Mouse (Mus musculus): ENCODE data around the gene Ltbr. TPM values are rescaled to one million over a fixed set of nuclear protein-coding genes. Genes with fewer than 3 reads are reported as not detected.

Gene Ltbr
- polyA plus RNA-seq, 1 experiment = 23.2 TPM

DNA sequence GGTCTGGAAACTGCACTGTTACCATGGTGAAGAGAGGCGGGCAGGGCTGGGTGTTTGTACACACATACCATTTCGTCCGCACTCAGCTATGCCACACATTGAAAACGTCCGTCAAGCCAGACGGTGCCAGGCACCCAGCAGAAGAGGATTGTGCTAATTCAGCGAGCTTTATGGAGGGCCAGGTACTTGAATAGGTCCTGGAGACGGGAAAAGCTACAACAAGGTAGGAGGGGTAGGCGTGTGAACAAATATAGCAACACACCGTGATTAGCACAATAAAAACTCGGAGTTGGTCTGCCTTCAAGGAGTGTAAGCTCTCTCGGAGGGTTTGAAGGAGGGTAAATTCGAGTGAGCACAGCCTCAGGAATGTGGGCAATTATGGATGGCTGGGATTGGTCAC lies 9.1 kb upstream of the Ltbr start:
- TF ChIP-seq POLR2A (IDR thresholded peaks at IDR 0.05; ENCODE audit: borderline replicate concordance, control insufficient read depth, low read depth, low read length) (no peak), CTCF (IDR thresholded peaks at IDR 0.05; ENCODE audit: control insufficient read depth, insufficient read depth, low read length) (no peak)
- 80% methylated on average over 13 of the region's 13 CpGs for WGBS
- Histone ChIP-seq H3K27ac (ENCODE audit: control insufficient read depth, insufficient read depth, low read depth, low read length, poor library complexity) (no peak overlapping the region), H3K4me1 (ENCODE audit: control insufficient read depth, insufficient read depth, low read length) (no peaks in the 10 kb centered on the region), H3K4me3 (replicated peaks; ENCODE audit: control insufficient read depth, low read depth, low read length) (no peak overlapping the region)

- 63% methylated on average over 26 of the region's 26 CpGs for WGBS
- no peak overlapping the region for H3K4me3 ChIP-seq (replicated peaks; ENCODE audit: control insufficient read depth, low read depth, low read length)
- H3K27ac ChIP-seq (ENCODE audit: control insufficient read depth, insufficient read depth, low read depth, low read length, poor library complexity) = no peak overlapping the region
- no peaks in the 10 kb centered on the region for H3K4me1 ChIP-seq (ENCODE audit: control insufficient read depth, insufficient read depth, low read length)
- TF ChIP-seq CTCF (IDR thresholded peaks at IDR 0.05; ENCODE audit: control insufficient read depth, insufficient read depth, low read length) = no peak
- no peak for TF ChIP-seq POLR2A (IDR thresholded peaks at IDR 0.05; ENCODE audit: borderline replicate concordance, control insufficient read depth, low read depth, low read length)
Observed at GRCm38 (mm10) chr6:125321114-125321855, 7.6 kb upstream of the Ltbr start.

GRCm38 (mm10) chr6:125320323-125320722 lies 6.6 kb upstream of the Ltbr start, which contains the start of gene Scnn1a:
Gene Scnn1a (plus strand): TSS chr6:125320659.
- TF ChIP-seq POLR2A (IDR thresholded peaks at IDR 0.05; ENCODE audit: borderline replicate concordance, control insufficient read depth, low read depth, low read length) (no peak), CTCF (IDR thresholded peaks at IDR 0.05; ENCODE audit: control insufficient read depth, insufficient read depth, low read length) (no peak)
- Histone ChIP-seq H3K4me3 (replicated peaks; ENCODE audit: control insufficient read depth, low read depth, low read length) (no peak within 1 kb of the TSS), H3K4me1 (ENCODE audit: control insufficient read depth, insufficient read depth, low read length) (no peaks in the 10 kb centered on the region), H3K27ac (ENCODE audit: control insufficient read depth, insufficient read depth, low read depth, low read length, poor library complexity) (no peak within 1 kb of the TSS)
- 68% methylated on average over 1 of the region's 1 CpGs for WGBS

GRCm38 (mm10) chr6:125319919-125320296 lies 6.2 kb upstream of the Ltbr start:
- H3K27ac ChIP-seq (ENCODE audit: control insufficient read depth, insufficient read depth, low read depth, low read length, poor library complexity) = no peak overlapping the region
- no peaks in the 10 kb centered on the region for H3K4me1 ChIP-seq (ENCODE audit: control insufficient read depth, insufficient read depth, low read length)
- TF ChIP-seq POLR2A (IDR thresholded peaks at IDR 0.05; ENCODE audit: borderline replicate concordance, control insufficient read depth, low read depth, low read length) (no peak), CTCF (IDR thresholded peaks at IDR 0.05; ENCODE audit: control insufficient read depth, insufficient read depth, low read length) (no peak)
- no peak overlapping the region for H3K4me3 ChIP-seq (replicated peaks; ENCODE audit: control insufficient read depth, low read depth, low read length)

- WGBS = 70% methylated on average over 15 of the region's 15 CpGs
- no peaks in the 10 kb centered on the region for H3K4me1 ChIP-seq (ENCODE audit: control insufficient read depth, insufficient read depth, low read length)
- H3K4me3 ChIP-seq (replicated peaks; ENCODE audit: control insufficient read depth, low read depth, low read length) = no peak overlapping the region
- H3K27ac ChIP-seq (ENCODE audit: control insufficient read depth, insufficient read depth, low read depth, low read length, poor library complexity) = no peak overlapping the region
- TF ChIP-seq POLR2A (IDR thresholded peaks at IDR 0.05; ENCODE audit: borderline replicate concordance, control insufficient read depth, low read depth, low read length) = no peak
- TF ChIP-seq CTCF (IDR thresholded peaks at IDR 0.05; ENCODE audit: control insufficient read depth, insufficient read depth, low read length) = no peak
Observed at GRCm38 (mm10) chr6:125318981-125319918, 5.6 kb upstream of the Ltbr start.

GRCm38 (mm10) chr6:125317077-125317476 lies 3.4 kb upstream of the Ltbr start:
- 71% methylated on average over 7 of the region's 7 CpGs for WGBS
- no peak for TF ChIP-seq CTCF (IDR thresholded peaks at IDR 0.05; ENCODE audit: control insufficient read depth, insufficient read depth, low read length)
- TF ChIP-seq POLR2A (IDR thresholded peaks at IDR 0.05; ENCODE audit: borderline replicate concordance, control insufficient read depth, low read depth, low read length) = no peak
- Histone ChIP-seq H3K4me3 (replicated peaks; ENCODE audit: control insufficient read depth, low read depth, low read length) (no peak overlapping the region), H3K4me1 (ENCODE audit: control insufficient read depth, insufficient read depth, low read length) (no peaks in the 10 kb centered on the region; the same call in 1 of the 2 replicates), H3K27ac (ENCODE audit: control insufficient read depth, insufficient read depth, low read depth, low read length, poor library complexity) (no peak overlapping the region)

DNA sequence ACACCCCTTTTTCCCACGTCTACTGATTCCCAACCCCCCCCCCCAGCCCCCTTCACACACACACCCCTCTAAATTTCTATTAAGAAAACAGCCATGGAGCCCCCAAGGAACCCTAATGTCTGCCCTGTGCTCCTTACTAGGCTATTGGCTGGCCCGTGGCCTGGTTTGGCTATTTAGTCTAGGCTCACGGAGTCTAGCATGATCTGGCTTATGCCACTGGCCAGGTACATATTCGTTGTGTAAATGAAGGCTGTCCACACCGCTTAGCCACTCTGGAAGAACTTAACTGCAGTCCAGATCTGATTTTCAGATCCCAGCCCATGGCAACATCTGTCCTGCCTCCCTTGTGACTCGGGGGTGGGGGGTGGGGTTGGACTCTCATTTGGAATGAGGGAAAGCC lies 1.1 kb upstream of the Ltbr start:
- H3K4me1 ChIP-seq (ENCODE audit: control insufficient read depth, insufficient read depth, low read length) = no peaks in the 10 kb centered on the region; the same call in 1 of the 2 replicates

GRCm38 (mm10) chr6:125314231-125314563 lies 512 bp upstream of the Ltbr start:
- Histone ChIP-seq H3K4me3 (replicated peaks; ENCODE audit: control insufficient read depth, low read depth, low read length) (peak overlapping the region; percentile 54), H3K27ac (ENCODE audit: control insufficient read depth, insufficient read depth, low read depth, low read length, poor library complexity) (peak overlapping the region; percentile 9; the same call in 1 of the 2 replicates), H3K4me1 (ENCODE audit: control insufficient read depth, insufficient read depth, low read length) (no peaks in the 10 kb centered on the region; the same call in 1 of the 2 replicates)
- 46% methylated on average over 7 of the region's 7 CpGs for WGBS
- TF ChIP-seq CTCF (IDR thresholded peaks at IDR 0.05; ENCODE audit: control insufficient read depth, insufficient read depth, low read length) (no peak), POLR2A (IDR thresholded peaks at IDR 0.05; ENCODE audit: borderline replicate concordance, control insufficient read depth, low read depth, low read length) (0 out of 2 replicates have a peak, but pooled peaks have one; percentile 1)

More for the DNA sequence above, 1.1 kb upstream of the Ltbr start:
- TF ChIP-seq POLR2A (IDR thresholded peaks at IDR 0.05; ENCODE audit: borderline replicate concordance, control insufficient read depth, low read depth, low read length) (no peak), CTCF (IDR thresholded peaks at IDR 0.05; ENCODE audit: control insufficient read depth, insufficient read depth, low read length) (no peak)
- WGBS = 74% methylated on average over 6 of the region's 6 CpGs
- Histone ChIP-seq H3K27ac (ENCODE audit: control insufficient read depth, insufficient read depth, low read depth, low read length, poor library complexity) (no peak overlapping the region), H3K4me3 (replicated peaks; ENCODE audit: control insufficient read depth, low read depth, low read length) (no peak overlapping the region)

Data from bone marrow, adult 2 months (tissue).